Mouse (Mus musculus) natural killer cell, adult 2 months (primary cell): ENCODE measurements around the gene Rpl7a.

Source experiments
- DNase-seq, 2 experiments: peaks; one replicate each; pipeline ENCODE4 v3.0.0; 2022; ENCODE audit warnings: low spot score in 2 of 2

Rpl7a gene

GRCm38 (mm10) chr2:26956811-26957487, 46.4 kb downstream of the Rpl7a start:
- no peak for DNase-seq

- DNase-seq = no peak
These were observed 46.9 kb downstream of the Rpl7a start for GRCm38 (mm10) chr2:26957488-26957859.

DNA sequence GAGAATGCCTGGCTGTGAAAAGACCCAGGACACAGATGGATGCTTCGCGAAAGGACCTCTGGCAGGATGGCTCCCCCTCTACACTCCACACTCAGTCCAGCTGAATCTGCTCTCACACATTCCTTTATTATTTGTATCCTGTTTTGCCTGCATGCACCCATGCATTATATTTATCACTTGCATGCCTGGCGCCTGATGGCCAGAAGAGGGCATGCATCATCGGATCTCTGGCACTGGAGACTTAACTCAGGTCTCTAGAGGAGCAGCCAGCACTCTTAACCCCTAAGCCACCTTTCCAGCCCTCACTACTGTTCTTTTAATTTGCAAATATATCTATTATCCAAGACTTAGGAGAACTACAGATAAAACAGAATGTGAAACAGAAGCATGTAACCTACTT, 50.2 kb downstream of the Rpl7a start:
- DNase-seq = no peak
